Mouse (Mus musculus): ENCODE measurements around the gene Trp53i11. TPM values are rescaled to one million over a fixed set of nuclear protein-coding genes. Genes with fewer than 3 reads are reported as not detected.

The Trp53i11 gene
- polyA plus RNA-seq, 1 experiment, result 47.0 TPM

- TF ChIP-seq CTCF (IDR thresholded peaks at IDR 0.05; ENCODE audit: extremely low read depth, insufficient read length, insufficient replicate concordance, low read depth, low read length) (no peak), POLR2A (IDR thresholded peaks at IDR 0.05; ENCODE audit: low read depth, low read length) (no peak)
- no peak overlapping the region for H3K4me3 ChIP-seq (ENCODE audit: low read depth, low read length)
- H3K4me1 ChIP-seq (ENCODE audit: control insufficient read depth, insufficient read depth, insufficient read length, low read length), result no peaks in the 10 kb centered on the region
- H3K27me3 ChIP-seq (ENCODE audit: control insufficient read depth, insufficient read depth, low read length), result no peaks in the 10 kb centered on the region
- 79% methylated on average over 6 of the region's 6 CpGs for WGBS
- H3K27ac ChIP-seq (ENCODE audit: insufficient read depth, low read depth, low read length), result no peak overlapping the region
- no peaks in the 10 kb centered on the region for H3K36me3 ChIP-seq (ENCODE audit: control insufficient read depth, insufficient read depth, low read length)
Observed at GRCm38 (mm10) chr2:93238864-93239263, 51.5 kb downstream of the Trp53i11 start.

GRCm38 (mm10) chr2:93242166-93242565 lies 54.8 kb downstream of the Trp53i11 start:
- TF ChIP-seq CTCF (IDR thresholded peaks at IDR 0.05; ENCODE audit: extremely low read depth, insufficient read length, insufficient replicate concordance, low read depth, low read length) (no peak), POLR2A (IDR thresholded peaks at IDR 0.05; ENCODE audit: low read depth, low read length) (no peak)
- no peak overlapping the region for H3K27ac ChIP-seq (ENCODE audit: insufficient read depth, low read depth, low read length)
- H3K36me3 ChIP-seq (ENCODE audit: control insufficient read depth, insufficient read depth, low read length), result no peaks in the 10 kb centered on the region
- WGBS, result 89% methylated on average over 5 of the region's 5 CpGs
- no peaks in the 10 kb centered on the region for H3K4me1 ChIP-seq (ENCODE audit: control insufficient read depth, insufficient read depth, insufficient read length, low read length)
- no peak overlapping the region for H3K4me3 ChIP-seq (ENCODE audit: low read depth, low read length)
- H3K27me3 ChIP-seq (ENCODE audit: control insufficient read depth, insufficient read depth, low read length), result no peaks in the 10 kb centered on the region

- Histone ChIP-seq H3K4me3 (ENCODE audit: low read depth, low read length) (no peak overlapping the region), H3K27ac (ENCODE audit: insufficient read depth, low read depth, low read length) (no peak overlapping the region), H3K27me3 (ENCODE audit: control insufficient read depth, insufficient read depth, low read length) (no peaks in the 10 kb centered on the region), H3K4me1 (ENCODE audit: control insufficient read depth, insufficient read depth, insufficient read length, low read length) (no peaks in the 10 kb centered on the region), H3K36me3 (ENCODE audit: control insufficient read depth, insufficient read depth, low read length) (no peaks in the 10 kb centered on the region)
- 82% methylated on average over 11 of the region's 11 CpGs for WGBS
- TF ChIP-seq CTCF (IDR thresholded peaks at IDR 0.05; ENCODE audit: extremely low read depth, insufficient read length, insufficient replicate concordance, low read depth, low read length) (no peak), POLR2A (IDR thresholded peaks at IDR 0.05; ENCODE audit: low read depth, low read length) (no peak)
Observed at GRCm38 (mm10) chr2:93243439-93244089, 56.2 kb downstream of the Trp53i11 start.

DNA sequence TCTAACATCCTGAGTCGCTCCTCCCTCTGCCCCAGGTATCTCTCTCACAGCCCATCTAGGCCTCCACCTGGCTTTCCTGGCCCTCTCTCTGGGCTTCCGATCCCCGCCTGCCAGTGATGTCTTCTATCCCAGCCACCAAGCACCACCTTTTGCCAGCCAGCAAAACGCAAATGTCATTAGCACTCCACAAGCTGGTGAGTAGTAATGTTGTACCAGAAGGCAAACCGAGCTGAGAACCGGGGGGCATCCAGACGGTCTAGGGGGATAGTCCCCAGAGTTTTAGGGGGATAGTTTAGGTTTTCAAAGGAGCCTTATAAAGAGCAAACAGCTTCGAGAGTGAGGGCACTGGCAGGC lies 56.7 kb downstream of the Trp53i11 start:
- 85% methylated on average over 8 of the region's 8 CpGs for WGBS
- TF ChIP-seq POLR2A (IDR thresholded peaks at IDR 0.05; ENCODE audit: low read depth, low read length), result no peak
- TF ChIP-seq CTCF (IDR thresholded peaks at IDR 0.05; ENCODE audit: extremely low read depth, insufficient read length, insufficient replicate concordance, low read depth, low read length), result no peak
- no peak overlapping the region for H3K4me3 ChIP-seq (ENCODE audit: low read depth, low read length)
- H3K36me3 ChIP-seq (ENCODE audit: control insufficient read depth, insufficient read depth, low read length), result no peaks in the 10 kb centered on the region
- H3K27ac ChIP-seq (ENCODE audit: insufficient read depth, low read depth, low read length), result no peak overlapping the region
- no peaks in the 10 kb centered on the region for H3K4me1 ChIP-seq (ENCODE audit: control insufficient read depth, insufficient read depth, insufficient read length, low read length)
- no peaks in the 10 kb centered on the region for H3K27me3 ChIP-seq (ENCODE audit: control insufficient read depth, insufficient read depth, low read length)

- Histone ChIP-seq H3K4me3 (ENCODE audit: low read depth, low read length) (no peak overlapping the region), H3K36me3 (ENCODE audit: control insufficient read depth, insufficient read depth, low read length) (no peaks in the 10 kb centered on the region), H3K4me1 (ENCODE audit: control insufficient read depth, insufficient read depth, insufficient read length, low read length) (no peaks in the 10 kb centered on the region), H3K27me3 (ENCODE audit: control insufficient read depth, insufficient read depth, low read length) (no peaks in the 10 kb centered on the region), H3K27ac (ENCODE audit: insufficient read depth, low read depth, low read length) (no peak overlapping the region)
- 75% methylated on average over 6 of the region's 6 CpGs for WGBS
- no peak for TF ChIP-seq CTCF (IDR thresholded peaks at IDR 0.05; ENCODE audit: extremely low read depth, insufficient read length, insufficient replicate concordance, low read depth, low read length)
- no peak for TF ChIP-seq POLR2A (IDR thresholded peaks at IDR 0.05; ENCODE audit: low read depth, low read length)
Observed at GRCm38 (mm10) chr2:93249058-93249457, 61.7 kb downstream of the Trp53i11 start.

- no peaks in the 10 kb centered on the region for H3K27me3 ChIP-seq (ENCODE audit: control insufficient read depth, insufficient read depth, low read length)
- H3K36me3 ChIP-seq (ENCODE audit: control insufficient read depth, insufficient read depth, low read length), result no peaks in the 10 kb centered on the region
- no peak overlapping the region for H3K4me3 ChIP-seq (ENCODE audit: low read depth, low read length)
- H3K27ac ChIP-seq (ENCODE audit: insufficient read depth, low read depth, low read length), result no peak overlapping the region
- H3K4me1 ChIP-seq (ENCODE audit: control insufficient read depth, insufficient read depth, insufficient read length, low read length), result no peaks in the 10 kb centered on the region
- TF ChIP-seq CTCF (IDR thresholded peaks at IDR 0.05; ENCODE audit: extremely low read depth, insufficient read length, insufficient replicate concordance, low read depth, low read length) (no peak), POLR2A (IDR thresholded peaks at IDR 0.05; ENCODE audit: low read depth, low read length) (no peak)
- WGBS, result 94% methylated on average over 7 of the region's 7 CpGs
Observed at GRCm38 (mm10) chr2:93250611-93251010, 63.3 kb downstream of the Trp53i11 start.

Other genes starting within 250 kb of the Trp53i11 start
- gene Prdm11, start 141.4 kb upstream of the Trp53i11 start, polyA plus RNA-seq (2012; rRNA removed), result 1.7 and 2.6 TPM in 2 replicates
- 6.7 and 14.1 TPM in 2 replicates for gene Tspan18, start 147.0 kb downstream of the Trp53i11 start, polyA plus RNA-seq (2012; rRNA removed)